Mouse (Mus musculus): ENCODE results near the gene E130308A19Rik.
"Not testable (repeated sequence)": the region's sequence is repeated elsewhere in the genome, so short reads cannot be mapped to it uniquely, and the experiment has no call there.

E130308A19Rik gene

GRCm38 (mm10) chr4:59793626-59794025 is 167.6 kb downstream of the E130308A19Rik start:
- DNase-seq = not testable (repeated sequence)

- DNase-seq = no peak
Measured at GRCm38 (mm10) chr4:59794116-59794515, 168.1 kb downstream of the E130308A19Rik start.

- DNase-seq = no peak
Measured at GRCm38 (mm10) chr4:59795788-59796455, 169.9 kb downstream of the E130308A19Rik start.

- DNase-seq = no peak
Measured at GRCm38 (mm10) chr4:59800181-59800580, 174.2 kb downstream of the E130308A19Rik start.

- DNase-seq = no peak
Measured at GRCm38 (mm10) chr4:59801489-59801888, 175.5 kb downstream of the E130308A19Rik start, which contains the start of gene Inip. Inip (minus strand) TSS chr4:59801589.

GRCm38 (mm10) chr4:59802107-59802506 is 176.1 kb downstream of the E130308A19Rik start:
- DNase-seq = no peak

- DNase-seq = no peak
Measured at GRCm38 (mm10) chr4:59802792-59803191, 176.8 kb downstream of the E130308A19Rik start.

- no peak for DNase-seq
Measured at GRCm38 (mm10) chr4:59803358-59803757, 177.3 kb downstream of the E130308A19Rik start.

GRCm38 (mm10) chr4:59804754-59805153 is 178.7 kb downstream of the E130308A19Rik start:
- no peak for DNase-seq

- peak; percentile 87 to 89 for DNase-seq
Measured at GRCm38 (mm10) chr4:59805181-59805967, 179.4 kb downstream of the E130308A19Rik start, which contains the start of gene Snx30. Snx30 (plus strand) TSS chr4:59805840.

- DNase-seq = peak; percentile 48 to 58
Measured at GRCm38 (mm10) chr4:59805968-59806878, 180.2 kb downstream of the E130308A19Rik start.

- no peak for DNase-seq
Measured at GRCm38 (mm10) chr4:59806879-59807195, 180.8 kb downstream of the E130308A19Rik start.

GRCm38 (mm10) chr4:59807521-59807920 is 181.5 kb downstream of the E130308A19Rik start:
- no peak for DNase-seq

GRCm38 (mm10) chr4:59808396-59808795 is 182.4 kb downstream of the E130308A19Rik start:
- DNase-seq = peak; percentile 41 to 46
